Mouse (Mus musculus) kidney, adult 11 months (tissue): ENCODE measurements at regions not wholly inside any gene's neighbourhood (a gene's known extent, or its start where the extent isn't known, plus 50 kb on each side); places are given as distances from the start of the nearest gene placed in this dataset.

Experiments
- DNase-seq: peaks from one replicate; pipeline ENCODE4 v3.0.0; 2022

DNA sequence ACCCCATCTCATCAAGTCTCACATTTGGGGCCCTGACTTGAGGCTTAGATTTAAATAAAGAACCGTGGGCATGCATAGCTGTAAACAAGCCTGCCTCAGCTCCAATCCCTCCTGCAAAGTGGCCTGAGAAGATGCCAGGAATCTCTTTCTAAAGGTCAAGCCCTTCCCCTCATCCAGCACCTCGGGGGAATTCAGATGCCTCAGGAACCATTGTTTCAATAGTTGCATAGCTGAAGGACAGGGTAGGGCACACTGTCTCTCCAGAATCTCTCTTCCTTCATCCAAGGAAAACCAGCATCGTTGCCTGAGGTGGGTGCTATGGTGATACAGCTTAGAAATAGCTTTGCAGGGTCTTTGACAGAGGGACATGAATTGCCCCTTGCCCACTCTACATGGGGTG lies 154.4 kb downstream of the Thbs2 start:
- DNase-seq: no peak

DNA sequence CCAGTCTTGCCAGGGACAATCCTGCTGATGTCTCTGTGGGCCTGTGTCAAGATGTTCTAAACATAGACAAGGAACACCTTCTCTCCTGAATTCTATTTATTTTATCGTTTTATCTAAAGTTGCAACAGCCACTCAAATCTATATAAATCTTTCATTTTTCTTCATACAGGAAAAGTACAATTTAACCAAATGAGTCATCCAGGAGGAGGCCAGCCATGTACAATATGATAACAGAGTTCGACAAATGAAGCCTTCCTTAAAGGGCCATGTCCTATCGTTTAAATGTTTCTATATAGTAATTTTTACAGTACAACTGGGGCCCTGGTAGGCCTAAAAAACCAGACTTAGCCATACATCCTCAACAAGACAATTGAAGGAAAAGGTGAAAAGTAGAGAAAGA lies 154.8 kb downstream of the Thbs2 start:
- no peak for DNase-seq

DNA sequence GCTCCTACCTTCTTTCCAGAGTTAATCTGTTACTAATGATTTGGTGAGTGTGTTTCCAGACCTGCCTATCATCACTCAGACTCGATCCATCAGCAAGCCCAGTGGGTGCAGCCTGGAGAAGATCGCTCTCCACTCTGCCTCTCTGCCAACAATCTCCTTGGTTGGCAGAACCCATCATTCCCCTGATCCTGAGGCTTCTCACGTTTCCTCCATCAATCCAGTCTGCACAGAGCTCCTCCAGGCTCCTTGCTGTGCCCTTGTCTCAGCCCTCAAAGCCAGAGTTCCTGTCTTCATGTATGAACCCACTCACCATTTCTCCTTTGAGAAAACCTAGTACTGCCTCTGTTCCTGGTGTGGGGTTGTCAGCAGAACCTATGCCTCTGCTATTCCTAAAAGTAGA lies 155.5 kb downstream of the Thbs2 start:
- DNase-seq: no peak

DNA sequence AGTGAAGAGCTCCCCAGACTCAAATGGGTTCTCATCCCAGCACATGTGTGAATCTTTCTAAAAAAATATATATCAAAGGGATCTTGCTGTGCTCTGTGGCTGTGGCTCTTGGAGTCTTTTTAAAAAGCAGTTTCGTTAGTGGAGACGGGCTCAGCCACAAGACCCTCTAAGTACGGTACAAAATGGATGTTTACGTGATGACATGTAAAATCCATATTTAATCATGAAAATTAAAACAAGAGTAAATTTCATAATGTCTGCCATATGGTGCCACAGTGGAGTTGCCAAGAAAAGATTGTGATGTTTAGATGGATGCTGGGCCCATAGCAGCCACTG lies 161.1 kb downstream of the Thbs2 start:
- DNase-seq: no peak

DNA sequence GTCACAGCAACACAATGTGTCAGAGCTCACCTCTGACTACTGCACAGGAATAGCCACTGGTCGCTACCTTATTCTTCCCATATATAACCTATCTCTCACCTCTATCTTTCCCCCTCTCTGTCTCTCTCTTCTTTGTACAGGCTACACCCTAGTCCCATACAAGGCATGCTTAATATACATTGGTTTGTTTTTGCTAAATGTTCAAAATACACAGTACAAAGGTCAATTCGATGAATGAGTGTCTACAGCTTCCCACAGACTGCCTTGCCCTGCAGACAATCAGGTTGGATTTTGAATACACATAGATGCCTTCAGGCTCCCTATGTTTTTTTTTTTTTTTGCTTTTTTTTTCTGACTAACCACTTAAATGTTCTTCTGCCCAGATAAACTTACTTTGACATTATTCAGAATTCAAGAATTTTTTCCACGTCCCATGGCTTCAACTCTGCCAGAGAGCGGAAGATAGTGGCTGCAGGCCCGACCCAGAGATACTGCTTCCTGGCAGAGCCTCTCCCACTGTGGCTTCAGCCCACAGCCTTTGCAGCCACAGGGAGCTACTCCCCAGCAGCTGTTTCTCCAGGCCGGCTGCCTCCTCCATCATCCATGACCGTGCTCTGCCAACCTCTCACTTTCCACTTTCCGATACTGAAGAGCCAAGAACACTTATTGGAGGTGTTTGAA lies 161.6 kb downstream of the Thbs2 start:
- DNase-seq: no peak

DNA sequence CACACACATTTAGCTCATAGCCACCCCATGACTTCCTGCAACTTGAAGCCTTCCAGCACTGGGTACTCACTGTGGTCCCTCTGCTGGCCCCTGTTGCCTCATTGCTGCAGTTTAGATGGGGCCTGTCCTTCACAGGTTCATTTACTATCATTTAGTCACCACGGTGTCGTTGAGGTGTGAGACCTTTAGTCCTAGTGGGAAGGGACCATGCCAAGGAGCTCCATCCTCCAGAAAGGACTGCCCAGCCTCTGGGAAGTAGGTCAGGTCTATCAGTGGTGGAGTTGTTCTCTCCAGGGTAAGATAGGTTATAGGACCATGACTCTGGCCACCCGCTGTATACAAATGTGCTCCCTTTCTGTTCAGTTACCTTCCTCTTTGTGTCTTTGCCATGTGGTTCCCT lies 162.2 kb downstream of the Thbs2 start:
- no peak for DNase-seq

DNA sequence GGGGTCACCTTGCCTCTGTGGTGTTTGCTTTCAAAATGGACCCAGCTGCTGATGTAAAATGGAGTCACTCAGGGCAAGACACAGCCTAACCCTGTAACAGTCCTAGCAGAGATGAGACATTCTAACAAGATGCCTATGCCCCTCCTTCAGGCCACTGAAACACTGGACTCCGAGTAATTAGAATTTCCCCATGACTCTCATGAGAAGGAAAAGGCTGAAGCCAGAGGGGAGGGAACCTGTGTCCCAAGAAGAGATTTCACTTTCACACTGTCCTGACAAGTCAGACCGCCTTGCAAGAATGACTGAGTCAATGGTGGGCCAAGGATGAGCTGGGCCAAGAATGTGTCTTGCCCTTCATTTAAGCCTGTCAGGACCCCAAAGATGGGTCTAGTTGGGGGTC lies 166.3 kb downstream of the Thbs2 start:
- DNase-seq: no peak

DNA sequence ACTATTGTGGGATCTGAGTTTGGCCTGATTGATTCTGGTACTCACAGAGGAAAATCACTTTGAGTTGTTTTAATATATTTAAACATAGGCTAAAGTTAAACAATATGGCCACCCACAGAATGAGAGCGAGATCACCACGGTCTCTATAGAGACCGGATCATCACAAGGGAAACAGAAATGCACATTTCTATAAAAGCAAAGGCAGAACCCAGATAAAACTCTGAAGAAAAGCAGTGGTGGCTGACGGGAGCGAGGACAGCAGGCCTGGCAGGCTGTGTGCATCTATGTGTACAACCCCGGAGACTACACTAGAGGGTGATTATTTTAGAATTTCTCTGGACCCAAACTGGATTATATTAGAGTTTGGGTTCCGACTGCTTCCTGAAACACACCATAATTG lies 168.8 kb downstream of the Thbs2 start:
- no peak for DNase-seq

DNA sequence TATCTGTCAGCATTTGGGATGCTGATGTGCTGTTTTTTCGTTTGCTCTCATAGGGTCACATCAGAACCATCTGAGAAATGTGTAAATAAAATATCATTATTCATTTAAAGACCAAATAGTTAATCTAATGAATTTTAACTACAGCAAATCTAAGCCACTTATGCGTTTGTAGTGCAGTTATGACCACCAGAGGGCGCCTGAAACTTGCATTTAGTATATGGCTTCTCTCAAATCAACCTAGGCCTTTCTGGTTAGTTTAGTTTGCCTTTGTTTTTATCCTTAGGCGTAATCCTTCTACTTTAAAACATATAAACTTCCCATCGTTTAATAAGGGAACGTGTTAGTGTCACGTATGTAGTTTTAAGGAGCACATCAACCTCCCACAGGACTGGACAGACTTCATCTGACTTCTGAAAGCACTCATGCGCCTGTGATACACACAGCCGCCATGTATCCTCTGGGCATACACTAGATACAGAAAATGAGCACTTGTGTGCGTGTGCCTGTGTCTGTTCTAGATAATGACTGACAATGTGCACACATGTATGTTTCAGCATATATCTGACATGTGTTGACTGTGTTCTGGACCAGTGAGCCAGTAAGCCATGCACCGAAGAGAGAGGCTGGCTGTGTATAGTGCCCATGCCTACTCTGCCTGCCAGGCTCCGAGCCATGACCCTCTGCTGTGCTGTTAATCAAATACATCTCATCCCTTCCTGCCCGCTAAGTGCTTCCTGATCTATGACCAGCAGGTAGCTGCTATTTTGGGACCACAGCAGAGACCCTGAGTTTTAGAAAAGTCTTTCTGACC lies 169.4 kb downstream of the Thbs2 start:
- DNase-seq: no peak

DNA sequence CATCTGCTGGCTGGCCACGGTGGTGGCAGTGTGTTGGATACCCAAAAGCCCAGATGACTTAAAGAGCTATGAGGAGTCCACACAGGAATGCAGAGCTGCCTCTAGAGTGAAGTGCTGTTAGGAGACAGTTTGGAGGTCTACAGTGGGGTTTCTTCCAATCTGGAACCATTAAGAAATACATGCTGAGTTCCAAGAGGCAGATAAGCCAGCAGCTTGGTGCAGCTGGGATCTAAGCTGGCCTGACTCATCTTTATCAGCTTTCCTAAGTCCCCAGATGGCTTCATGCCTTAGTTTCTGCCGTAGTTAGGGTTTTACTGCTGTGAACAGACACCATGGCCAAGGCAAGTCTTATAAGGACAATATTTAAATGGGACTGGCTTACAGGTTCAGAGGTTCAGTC lies 172.0 kb downstream of the Thbs2 start:
- DNase-seq: no peak

DNA sequence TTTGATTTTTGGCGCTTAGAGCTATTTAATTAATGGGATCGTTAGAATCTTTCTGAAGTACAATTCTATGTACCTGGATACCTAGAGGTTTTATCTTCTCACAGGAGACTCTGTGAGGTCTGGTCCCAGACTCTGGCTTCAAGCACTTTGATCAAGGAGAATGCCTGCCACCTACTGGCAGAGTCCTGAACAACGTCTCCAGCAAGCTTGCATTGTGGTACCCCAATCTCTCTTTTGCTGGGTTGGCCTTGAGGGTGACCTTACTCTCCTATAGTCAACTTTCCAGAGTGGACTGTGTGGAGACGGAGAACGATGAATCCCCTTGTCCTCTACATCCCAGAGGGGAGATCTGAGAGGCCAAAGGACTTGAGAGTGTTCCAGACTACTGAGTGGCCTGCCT lies 173.5 kb downstream of the Thbs2 start:
- DNase-seq: peak; percentile 29

DNA sequence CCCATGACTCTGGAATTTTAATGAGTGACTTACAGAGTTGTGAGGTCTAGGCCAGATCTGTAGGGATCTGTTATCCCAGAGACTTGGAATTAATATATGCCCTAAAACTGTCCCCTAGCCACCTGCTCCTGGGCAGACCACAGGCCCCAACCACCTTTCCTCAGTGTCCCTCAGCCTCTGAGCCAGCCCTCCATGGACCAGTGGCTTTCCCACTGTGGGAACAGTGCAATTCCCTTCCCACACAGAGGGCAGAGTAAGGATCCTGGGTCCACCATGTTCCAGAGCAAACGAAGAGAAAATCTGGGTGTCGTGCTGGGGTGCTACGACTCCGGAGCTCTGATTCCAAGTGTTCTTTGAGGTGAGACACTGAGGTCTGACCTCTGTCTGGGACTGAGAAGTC lies 174.7 kb downstream of the Thbs2 start:
- no peak for DNase-seq

DNA sequence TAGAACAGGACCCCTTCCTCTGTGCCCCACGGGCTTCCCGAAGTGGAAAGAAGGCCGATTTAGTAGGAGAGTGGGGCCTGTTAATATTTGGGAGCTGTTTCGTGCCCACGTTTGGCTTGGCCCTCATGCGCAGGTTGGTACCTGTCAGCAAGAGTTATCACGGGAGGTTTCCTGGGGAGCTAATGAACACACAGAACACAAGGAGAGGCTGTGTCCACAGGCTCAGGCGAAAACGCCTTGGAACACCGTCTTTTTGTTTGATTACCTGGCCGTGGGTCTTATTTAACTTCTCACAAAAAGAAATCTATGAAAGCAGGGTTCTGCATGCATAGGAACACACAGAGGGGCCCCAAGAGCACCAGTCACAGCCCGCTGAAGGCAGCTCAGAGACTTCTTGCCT lies 175.8 kb downstream of the Thbs2 start:
- no peak for DNase-seq

DNA sequence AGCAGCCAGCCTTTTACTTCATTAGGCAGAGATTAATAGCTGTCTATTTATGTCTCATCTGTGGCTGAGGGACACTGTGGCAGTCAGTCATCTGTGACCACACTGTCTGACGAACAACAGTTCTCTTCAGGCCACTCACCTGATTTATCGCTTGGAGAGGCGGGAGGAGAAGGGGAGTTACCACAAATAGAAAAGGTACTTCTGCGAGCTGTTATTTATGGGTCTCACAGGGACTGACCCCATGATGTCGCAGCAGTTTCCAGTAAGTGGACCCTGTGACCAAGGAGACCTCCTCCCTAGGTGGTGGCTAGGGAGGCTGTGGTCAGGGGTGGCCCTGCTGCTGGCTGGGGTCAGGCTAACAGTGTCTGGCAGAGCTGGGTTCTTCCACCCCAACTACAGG lies 176.7 kb downstream of the Thbs2 start:
- no peak for DNase-seq

DNA sequence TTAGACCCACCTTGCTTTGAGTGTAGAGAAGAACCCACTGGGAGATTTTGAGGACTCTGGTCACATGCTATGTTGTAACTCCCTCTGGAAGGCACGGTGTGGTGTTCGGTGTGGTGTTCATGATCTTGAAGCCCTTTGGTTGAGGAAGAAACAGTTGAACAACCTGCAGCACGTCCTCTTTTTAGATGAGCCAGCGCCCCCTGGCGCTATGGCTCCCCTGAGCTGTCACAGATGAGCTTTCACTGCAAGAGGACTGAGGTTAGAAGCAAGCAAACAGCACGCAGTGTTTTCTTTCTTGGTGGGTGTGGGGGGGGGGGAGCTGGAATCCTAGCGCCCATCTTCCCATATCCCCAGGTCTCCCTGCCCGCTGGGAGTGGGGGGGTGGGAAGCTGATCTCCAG lies 177.9 kb downstream of the Thbs2 start:
- DNase-seq: peak; percentile 19

DNA sequence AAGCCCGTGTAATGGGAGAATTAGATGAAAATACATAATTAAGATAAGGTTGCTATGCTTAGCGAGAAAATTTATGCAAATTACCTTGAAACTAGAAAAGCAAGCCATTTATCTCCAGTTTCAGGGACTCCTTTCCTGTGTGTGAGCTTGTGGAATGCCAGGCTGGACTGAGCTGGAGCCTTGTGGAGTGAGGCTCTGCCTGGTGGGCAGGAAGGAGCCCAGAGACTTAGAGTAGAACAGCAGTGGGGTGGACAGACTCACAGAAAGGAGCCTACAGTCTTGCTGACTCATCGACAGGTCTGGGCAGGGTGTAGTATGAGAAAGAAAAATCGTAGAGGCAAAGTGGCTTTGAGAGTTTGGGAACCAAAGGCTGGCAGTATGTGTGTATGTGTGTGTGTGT lies 180.6 kb downstream of the Thbs2 start:
- DNase-seq: peak; percentile 6

DNA sequence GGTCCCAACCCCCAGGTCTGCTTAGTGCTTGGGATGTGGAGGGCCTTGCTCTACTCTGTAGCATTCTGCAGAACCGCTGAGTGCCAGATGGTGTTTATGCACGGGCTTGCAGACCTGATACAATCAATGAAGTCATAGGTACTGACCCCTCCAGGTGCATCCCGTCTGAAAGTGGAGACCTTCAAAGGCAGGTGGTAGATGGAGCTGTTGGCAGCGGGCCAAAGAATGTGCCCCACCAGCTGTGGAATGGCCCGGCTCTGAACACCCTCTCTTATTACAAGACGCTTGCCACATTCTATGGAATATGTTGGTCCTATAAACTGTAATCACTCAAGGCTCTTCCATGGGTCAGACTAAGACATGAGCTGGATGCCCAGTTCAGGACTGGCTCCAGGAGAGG lies 183.5 kb downstream of the Thbs2 start:
- DNase-seq: no peak

DNA sequence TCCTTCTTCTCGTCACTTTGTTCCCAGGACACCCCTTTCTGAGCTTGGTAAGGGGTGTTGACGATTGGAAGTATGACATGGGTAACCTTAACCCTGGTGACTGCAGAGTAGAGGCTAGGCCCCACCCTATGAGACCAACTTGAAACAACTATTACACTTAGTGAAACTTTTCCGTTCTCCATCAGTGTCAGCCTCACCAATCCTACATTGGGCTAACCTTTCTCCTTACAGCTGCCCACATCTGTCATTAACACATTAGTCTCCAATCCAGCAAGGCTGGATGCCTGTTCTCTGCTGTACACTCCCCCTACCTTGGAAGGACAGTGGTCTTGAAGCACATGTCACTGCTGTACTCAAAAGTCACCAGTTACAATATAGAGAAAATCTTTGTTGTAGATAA lies 186.9 kb downstream of the Thbs2 start:
- no peak for DNase-seq

DNA sequence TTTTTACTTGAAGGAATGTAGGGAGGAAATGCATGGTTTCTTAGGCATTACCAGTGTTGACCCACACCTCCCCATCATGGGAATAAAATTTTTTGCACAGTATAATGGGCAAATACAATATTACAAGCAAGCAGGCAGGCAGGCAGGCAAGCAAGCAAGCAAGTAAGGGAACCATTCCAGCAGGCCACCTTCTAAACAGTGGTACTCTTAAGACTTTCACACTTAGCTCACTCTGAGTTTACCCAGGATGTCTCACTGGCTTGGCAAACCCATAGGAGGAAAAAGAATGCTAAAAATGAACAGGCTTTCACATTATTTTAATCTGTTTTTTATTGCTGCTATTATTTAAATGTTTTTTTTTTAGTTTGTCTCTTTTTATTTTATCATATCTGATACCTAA lies 187.9 kb downstream of the Thbs2 start:
- no peak for DNase-seq

DNA sequence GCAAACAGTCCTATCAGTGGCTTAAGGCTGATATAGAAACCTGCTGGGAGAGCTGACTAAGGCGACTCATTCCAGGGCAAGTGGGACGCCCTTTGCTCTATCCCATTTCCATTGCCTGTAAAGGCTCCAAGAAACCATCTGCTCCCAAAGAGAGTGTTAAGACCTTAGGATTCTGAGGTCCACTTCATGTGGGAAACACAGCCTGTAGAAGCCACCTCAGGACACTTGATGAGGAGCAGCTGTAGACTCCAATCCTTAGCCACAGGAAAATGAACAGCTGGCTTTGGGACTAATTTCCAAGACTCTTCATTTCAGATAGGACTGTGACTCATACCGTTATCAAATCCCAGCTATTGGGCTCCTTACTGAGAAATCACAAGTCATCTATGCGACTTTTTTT lies 188.6 kb downstream of the Thbs2 start:
- peak; percentile 46 for DNase-seq

DNA sequence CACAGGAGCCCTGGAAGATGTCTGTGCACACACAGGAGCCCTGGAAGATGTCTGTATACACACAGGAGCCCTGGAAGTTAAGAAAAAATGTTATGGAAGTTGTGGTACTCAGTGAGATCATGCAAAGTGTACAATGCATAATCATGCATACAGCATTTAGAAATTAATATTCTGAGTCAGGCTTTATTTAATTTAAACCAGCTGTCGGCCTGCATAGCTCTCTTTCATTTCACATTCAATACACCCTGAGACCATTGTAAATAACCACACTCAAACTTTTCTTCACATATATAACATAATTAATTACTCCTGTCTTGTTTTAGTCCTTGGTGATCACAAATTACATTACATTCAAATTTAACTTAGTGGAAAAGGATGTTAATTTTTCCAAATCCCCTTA lies 190.4 kb downstream of the Thbs2 start:
- DNase-seq: no peak

DNA sequence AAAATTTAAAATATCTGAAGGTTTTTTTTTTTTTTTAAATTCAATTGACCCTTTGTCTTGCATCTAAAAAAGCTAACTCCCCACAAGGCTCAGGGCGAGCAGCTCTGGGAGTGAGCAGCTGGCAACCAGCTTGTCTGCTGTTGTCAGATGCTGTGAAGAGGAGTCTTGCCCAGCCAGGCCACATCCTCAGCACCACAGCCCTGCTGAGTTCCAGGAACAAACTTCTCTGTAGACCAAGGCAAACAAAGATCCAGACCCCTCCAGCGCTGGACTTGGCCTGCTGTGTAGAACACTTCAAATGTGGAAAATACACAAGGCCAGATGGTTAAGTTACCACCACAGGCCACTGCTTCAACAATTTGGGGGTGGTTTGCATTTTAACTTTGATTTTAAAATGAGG lies 192.7 kb downstream of the Thbs2 start:
- DNase-seq: no peak

DNA sequence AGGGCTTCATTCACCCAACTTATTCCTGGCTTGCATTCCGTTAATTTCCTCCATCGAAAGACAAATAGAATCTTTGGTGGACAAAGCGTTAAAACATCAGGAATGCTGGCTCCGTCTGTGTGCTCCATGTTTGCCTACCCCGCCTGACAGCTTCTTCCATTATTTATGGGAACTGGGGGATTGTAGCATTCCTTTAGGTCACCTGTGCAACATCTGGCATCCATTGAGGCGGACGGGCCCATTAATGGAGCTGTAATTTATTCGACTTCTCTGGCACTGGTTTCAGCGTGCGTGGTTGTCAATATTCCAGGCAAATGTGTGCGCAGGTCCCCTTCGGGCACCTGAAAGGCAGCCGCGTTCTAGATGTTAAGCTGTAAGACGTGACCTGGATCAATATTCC lies 196.9 kb downstream of the Thbs2 start:
- DNase-seq: no peak

DNA sequence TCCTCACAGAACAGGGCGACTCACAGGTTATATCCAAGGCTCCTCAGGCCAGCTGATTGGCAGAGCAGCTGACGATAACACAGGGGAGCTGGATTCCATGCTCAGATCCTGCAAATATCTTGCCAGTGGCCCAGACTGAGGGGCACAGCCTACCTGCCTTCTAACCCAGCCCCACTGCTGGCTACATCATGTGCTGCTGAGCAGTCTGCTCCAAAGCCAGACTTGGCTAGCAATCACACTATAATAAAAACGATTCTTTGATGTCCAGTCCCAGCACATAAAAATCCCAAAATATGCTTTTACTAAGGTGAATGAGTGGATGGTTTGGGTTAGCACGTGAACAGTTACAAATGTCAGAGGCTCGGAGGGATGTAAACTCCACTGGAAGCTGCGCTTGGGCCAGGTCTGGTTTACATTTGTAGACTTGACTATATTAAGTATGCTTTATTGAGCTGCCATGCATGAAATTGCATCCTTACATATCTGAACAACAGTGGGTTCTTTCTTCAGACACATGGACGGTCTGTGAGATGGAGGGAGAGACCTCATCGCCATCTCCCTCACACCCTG lies 200.2 kb downstream of the Thbs2 start:
- DNase-seq: no peak

DNA sequence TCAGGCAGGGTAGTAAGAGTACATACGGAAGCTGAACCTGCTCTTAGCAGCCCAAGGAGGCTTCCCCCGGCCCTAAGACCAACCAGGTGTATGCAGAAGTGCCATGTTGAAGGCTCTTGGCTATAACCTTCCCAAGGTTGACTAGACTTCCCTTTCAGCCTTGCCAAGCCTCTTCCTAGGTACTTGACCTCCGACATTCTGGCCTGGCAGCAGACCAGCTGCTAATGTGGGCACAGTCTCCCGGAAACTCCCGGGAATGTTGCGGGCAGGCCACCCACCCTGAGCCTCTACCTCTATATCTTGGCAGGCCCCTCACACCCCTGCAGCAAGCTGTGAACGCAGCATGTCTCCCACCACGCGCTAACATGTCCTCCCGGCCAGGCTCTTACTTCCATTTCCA lies 201.1 kb downstream of the Thbs2 start:
- DNase-seq: no peak
